Mouse (Mus musculus): ENCODE data around the gene Stap1. TPM values are rescaled to one million over a fixed set of nuclear protein-coding genes. Genes with fewer than 3 reads are reported as not detected.
A peak's percentile ranks its signal among the peaks of the same experiment; 100 is the strongest.

Stap1 gene
- polyA plus RNA-seq, 1 experiment from 2014 or later: 0.39 TPM

DNA sequence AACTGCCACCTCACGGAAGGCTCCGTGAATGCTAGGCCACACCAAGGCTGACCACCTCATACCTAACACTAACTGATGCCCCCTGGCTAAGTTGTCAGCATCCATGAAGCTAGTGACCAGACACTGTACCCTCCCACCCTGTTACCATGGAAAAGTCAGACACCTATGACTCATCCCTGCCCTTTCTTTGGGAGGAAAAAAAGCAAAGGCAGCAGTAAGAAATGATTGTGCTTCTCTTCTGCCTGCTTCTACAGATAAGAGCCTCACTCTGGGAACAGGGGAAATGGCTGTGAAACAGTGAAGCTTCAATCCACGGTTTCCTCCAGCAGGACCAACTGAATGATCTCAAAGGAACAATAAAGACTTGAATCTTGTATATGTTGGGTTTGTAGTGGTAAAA, 3.1 kb upstream of the Stap1 start:
- no peak for TF ChIP-seq CTCF (IDR thresholded peaks at IDR 0.05; ENCODE audit: low read depth)
- WGBS: 77% methylated on average over 3 of the region's 3 CpGs
- Histone ChIP-seq H3K4me1 (replicated peaks; ENCODE audit: control insufficient read depth, insufficient read depth, low read length) (no peaks in the 10 kb centered on the region), H3K9me3 (ENCODE audit: control insufficient read depth) (no peaks in the 10 kb centered on the region), H3K9ac (ENCODE audit: low read depth, low read length) (no peak overlapping the region), H3K4me2 (replicated peaks; ENCODE audit: low read depth) (no peak overlapping the region), H3K36me3 (ENCODE audit: control insufficient read depth, insufficient read depth) (no peaks in the 10 kb centered on the region), H3K4me3 (ENCODE audit: low read depth, low read length) (no peak overlapping the region), H3K27ac (ENCODE audit: low read depth, low read length) (no peak overlapping the region), H3K27me3 (replicated peaks; ENCODE audit: control insufficient read depth, insufficient read depth, low read length) (no peaks in the 10 kb centered on the region)
- no peak for ATAC-seq

DNA sequence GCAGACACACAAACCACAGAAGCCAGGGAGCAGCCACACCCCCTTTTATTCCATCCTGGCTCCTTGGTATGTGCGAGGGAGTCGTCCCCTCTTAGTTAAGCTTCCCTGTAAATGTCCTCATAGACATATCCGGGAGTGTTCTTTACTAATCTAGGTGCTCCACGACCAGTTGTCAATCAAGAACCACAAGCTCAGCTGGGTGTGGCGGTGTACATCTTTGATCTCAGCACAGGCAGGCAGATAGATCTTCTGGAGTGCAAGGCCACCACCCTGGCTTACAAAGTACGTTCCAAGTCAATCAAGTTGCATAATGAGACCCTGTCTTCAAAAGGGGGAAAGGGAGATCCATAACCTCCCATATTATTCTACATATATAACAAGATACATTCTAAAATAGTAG, 2.4 kb upstream of the Stap1 start:
- H3K36me3 ChIP-seq (ENCODE audit: control insufficient read depth, insufficient read depth): no peaks in the 10 kb centered on the region
- no peak overlapping the region for H3K4me2 ChIP-seq (replicated peaks; ENCODE audit: low read depth)
- no peak overlapping the region for H3K27ac ChIP-seq (ENCODE audit: low read depth, low read length)
- H3K4me1 ChIP-seq (replicated peaks; ENCODE audit: control insufficient read depth, insufficient read depth, low read length): no peaks in the 10 kb centered on the region
- H3K9me3 ChIP-seq (ENCODE audit: control insufficient read depth): no peaks in the 10 kb centered on the region
- TF ChIP-seq CTCF (IDR thresholded peaks at IDR 0.05; ENCODE audit: low read depth): no peak
- no peak for ATAC-seq
- no peak overlapping the region for H3K4me3 ChIP-seq (ENCODE audit: low read depth, low read length)
- no peak overlapping the region for H3K9ac ChIP-seq (ENCODE audit: low read depth, low read length)
- WGBS: 66% methylated on average over 6 of the region's 6 CpGs
- no peaks in the 10 kb centered on the region for H3K27me3 ChIP-seq (replicated peaks; ENCODE audit: control insufficient read depth, insufficient read depth, low read length)

DNA sequence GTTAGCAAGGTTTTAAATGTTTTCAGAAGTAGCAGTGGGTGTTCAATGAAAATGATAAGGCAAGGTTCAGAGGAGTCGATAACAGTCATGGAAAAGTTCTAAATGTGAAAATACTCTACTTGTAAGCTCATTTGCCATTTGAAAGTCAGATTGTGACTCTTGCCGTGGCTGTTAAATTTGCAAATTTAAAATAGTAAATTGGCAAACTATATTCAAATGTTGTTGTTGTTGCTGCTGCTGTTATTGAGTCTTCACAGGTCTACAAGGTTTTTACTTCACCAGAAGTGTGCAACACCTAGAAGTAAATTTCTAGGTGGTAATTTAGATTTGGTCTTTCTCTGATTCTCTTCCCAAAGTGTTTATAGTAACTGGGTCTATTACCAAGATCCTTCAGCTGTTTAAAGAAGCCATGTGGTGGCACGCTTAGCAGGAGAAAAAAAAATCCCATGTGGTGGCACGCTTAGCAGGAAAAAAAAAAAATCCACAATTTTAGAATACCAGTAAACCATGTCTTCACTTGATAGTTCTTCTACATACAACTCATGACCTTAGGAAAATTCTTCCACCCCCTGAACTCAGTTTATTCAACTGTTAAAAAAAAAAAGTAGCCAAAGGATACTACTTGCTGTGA, 1.3 kb downstream of the Stap1 start:
- Histone ChIP-seq H3K9ac (ENCODE audit: low read depth, low read length) (no peak overlapping the region), H3K9me3 (ENCODE audit: control insufficient read depth) (no peaks in the 10 kb centered on the region), H3K4me2 (replicated peaks; ENCODE audit: low read depth) (no peak overlapping the region), H3K4me3 (ENCODE audit: low read depth, low read length) (no peak overlapping the region), H3K36me3 (ENCODE audit: control insufficient read depth, insufficient read depth) (no peaks in the 10 kb centered on the region), H3K27ac (ENCODE audit: low read depth, low read length) (no peak overlapping the region), H3K4me1 (replicated peaks; ENCODE audit: control insufficient read depth, insufficient read depth, low read length) (no peaks in the 10 kb centered on the region), H3K27me3 (replicated peaks; ENCODE audit: control insufficient read depth, insufficient read depth, low read length) (no peaks in the 10 kb centered on the region)
- ATAC-seq: no peak
- TF ChIP-seq CTCF (IDR thresholded peaks at IDR 0.05; ENCODE audit: low read depth): no peak
- 77% methylated on average over 4 of the region's 4 CpGs for WGBS

DNA sequence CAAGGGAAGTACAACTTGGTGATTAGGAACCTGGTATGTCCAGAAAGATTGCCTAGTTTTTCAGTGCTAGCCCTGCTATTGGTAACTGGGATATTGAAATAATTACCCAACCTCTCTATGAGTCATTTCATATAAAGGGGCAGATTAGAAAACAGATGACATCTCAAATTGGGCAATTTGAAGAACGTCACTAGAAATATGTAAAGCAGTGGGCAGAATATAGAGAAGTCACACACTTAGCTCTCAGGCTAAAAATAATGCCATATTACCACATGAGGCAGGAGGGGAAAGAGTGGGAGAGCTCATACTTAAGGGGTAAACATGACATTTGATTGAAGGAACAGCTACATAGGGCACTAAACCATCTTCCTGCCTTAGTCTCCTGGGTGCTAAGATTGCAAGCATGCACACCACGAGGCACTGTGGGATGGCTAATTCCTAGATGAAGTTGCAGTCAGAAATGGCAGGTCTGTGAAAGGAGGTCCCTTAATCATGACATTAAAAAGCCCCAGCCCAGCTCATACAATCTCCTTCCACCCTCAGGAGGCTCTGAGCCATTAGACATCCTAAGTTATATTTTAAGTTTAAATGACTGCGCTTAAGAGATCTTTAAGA, 7.3 kb downstream of the Stap1 start:
- no peak for ATAC-seq

DNA sequence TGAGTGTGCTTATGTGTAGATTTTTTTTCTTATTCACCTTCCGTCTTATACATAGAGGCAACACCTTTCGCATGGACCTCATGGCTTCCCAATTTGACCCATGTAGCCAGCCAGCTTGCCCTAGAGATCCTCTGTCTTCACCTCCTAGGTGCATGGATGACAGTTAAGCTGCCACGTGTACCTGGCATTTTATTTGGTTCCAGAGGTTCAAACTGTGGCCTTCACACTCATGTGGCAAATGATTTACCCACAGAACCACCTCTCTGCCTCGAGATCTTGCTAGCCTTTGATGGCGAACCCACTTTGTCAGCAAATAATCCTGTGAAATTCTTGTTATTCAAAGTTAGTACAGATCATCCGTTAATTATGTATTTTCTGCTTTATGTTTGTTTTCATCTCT, 12.4 kb downstream of the Stap1 start:
- TF ChIP-seq CTCF (IDR thresholded peaks at IDR 0.05; ENCODE audit: low read depth): no peak
- H3K4me1 ChIP-seq (replicated peaks; ENCODE audit: control insufficient read depth, insufficient read depth, low read length): no peaks in the 10 kb centered on the region
- H3K27me3 ChIP-seq (replicated peaks; ENCODE audit: control insufficient read depth, insufficient read depth, low read length): no peaks in the 10 kb centered on the region
- H3K9ac ChIP-seq (ENCODE audit: low read depth, low read length): no peak overlapping the region
- no peaks in the 10 kb centered on the region for H3K9me3 ChIP-seq (ENCODE audit: control insufficient read depth)
- H3K4me2 ChIP-seq (replicated peaks; ENCODE audit: low read depth): no peak overlapping the region
- no peak overlapping the region for H3K4me3 ChIP-seq (ENCODE audit: low read depth, low read length)
- 72% methylated on average over 6 of the region's 6 CpGs for WGBS
- H3K36me3 ChIP-seq (ENCODE audit: control insufficient read depth, insufficient read depth): no peaks in the 10 kb centered on the region
- ATAC-seq: peak; percentile 87
- H3K27ac ChIP-seq (ENCODE audit: low read depth, low read length): no peak overlapping the region

More for the DNA sequence above, 7.3 kb downstream of the Stap1 start:
- no peak for TF ChIP-seq CTCF (IDR thresholded peaks at IDR 0.05; ENCODE audit: low read depth)
- Histone ChIP-seq H3K27me3 (replicated peaks; ENCODE audit: control insufficient read depth, insufficient read depth, low read length) (no peaks in the 10 kb centered on the region), H3K4me1 (replicated peaks; ENCODE audit: control insufficient read depth, insufficient read depth, low read length) (no peaks in the 10 kb centered on the region), H3K9me3 (ENCODE audit: control insufficient read depth) (no peaks in the 10 kb centered on the region), H3K4me2 (replicated peaks; ENCODE audit: low read depth) (no peak overlapping the region), H3K27ac (ENCODE audit: low read depth, low read length) (no peak overlapping the region), H3K9ac (ENCODE audit: low read depth, low read length) (no peak overlapping the region), H3K36me3 (ENCODE audit: control insufficient read depth, insufficient read depth) (no peaks in the 10 kb centered on the region), H3K4me3 (ENCODE audit: low read depth, low read length) (no peak overlapping the region)
- 73% methylated on average over 3 of the region's 3 CpGs for WGBS

DNA sequence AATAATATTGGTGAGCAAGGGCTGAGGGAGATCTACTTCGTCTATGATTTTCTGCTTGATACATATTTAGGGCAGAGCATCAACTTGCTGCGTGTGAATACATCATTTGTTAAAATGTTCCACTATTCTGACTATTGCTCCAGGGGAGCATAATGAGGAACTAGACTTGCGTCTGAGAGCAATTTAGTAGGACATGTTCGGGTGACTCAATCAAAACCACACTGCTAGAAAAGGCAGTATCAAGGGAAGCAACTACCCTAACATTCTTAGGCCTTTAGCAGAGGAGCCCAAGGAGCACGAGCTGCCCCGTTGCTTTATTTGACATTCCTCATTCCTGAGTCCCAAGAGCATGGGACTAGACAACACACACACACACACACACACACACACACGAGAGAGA, 13.4 kb downstream of the Stap1 start:
- Histone ChIP-seq H3K36me3 (ENCODE audit: control insufficient read depth, insufficient read depth) (no peaks in the 10 kb centered on the region), H3K27ac (ENCODE audit: low read depth, low read length) (no peak overlapping the region), H3K9me3 (ENCODE audit: control insufficient read depth) (no peaks in the 10 kb centered on the region), H3K9ac (ENCODE audit: low read depth, low read length) (no peak overlapping the region), H3K4me3 (ENCODE audit: low read depth, low read length) (no peak overlapping the region), H3K4me2 (replicated peaks; ENCODE audit: low read depth) (no peak overlapping the region), H3K27me3 (replicated peaks; ENCODE audit: control insufficient read depth, insufficient read depth, low read length) (no peaks in the 10 kb centered on the region), H3K4me1 (replicated peaks; ENCODE audit: control insufficient read depth, insufficient read depth, low read length) (no peaks in the 10 kb centered on the region)
- TF ChIP-seq CTCF (IDR thresholded peaks at IDR 0.05; ENCODE audit: low read depth): no peak
- no peak for ATAC-seq
- 69% methylated on average over 7 of the region's 7 CpGs for WGBS
